Mouse (Mus musculus) T-helper 2 cell (primary cell): ENCODE results near the gene Stxbp5.
"Not testable (repeated sequence)": the region's sequence is repeated elsewhere in the genome, so short reads cannot be mapped to it uniquely, and the experiment has no call there.

ENCODE experiments used
- in situ Hi-C: fragments of 300-600 bp; cut with MboI, MseI; formaldehyde crosslinking; loops from one replicate; pipeline ENCODE4 v1.15.1; 2025; ENCODE audit warnings: high pct_unique_total_duplicates

Stxbp5 gene

DNA sequence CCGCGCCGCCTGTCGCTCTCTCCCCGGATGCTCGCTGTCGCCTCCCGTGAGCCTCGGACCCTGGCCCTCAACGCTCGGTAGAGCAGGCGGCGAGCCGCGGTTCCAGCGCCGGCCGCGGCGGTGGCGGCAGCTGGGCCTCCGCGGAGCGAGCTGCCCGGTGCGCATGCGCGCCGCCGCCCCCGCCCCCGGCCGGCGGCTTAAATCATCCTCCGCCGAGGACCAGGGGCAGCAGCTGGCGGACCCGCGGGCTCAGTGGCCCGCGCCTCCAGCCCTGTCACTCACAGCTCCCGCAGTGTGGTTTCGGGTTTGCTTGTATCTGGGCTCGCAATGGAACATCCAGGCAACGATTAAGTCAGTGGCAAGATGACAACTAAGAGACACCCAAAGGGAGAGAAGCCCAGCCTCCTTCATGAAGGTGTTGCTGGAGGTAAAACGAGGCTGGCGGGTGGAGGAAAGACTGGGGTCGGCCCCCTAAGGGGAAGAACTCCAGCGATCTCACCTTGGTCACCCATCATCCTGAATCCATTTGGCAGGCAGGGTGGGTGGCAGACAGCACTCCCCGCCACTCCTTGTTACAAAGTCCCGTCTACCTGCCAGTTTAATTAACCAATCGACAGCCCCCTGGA lies at the start of gene Stxbp5:
Gene Stxbp5, minus strand, starts transcription at position 9 of the 626 bp plus-strand sequence.
- in situ Hi-C loops, result no loop called here

DNA sequence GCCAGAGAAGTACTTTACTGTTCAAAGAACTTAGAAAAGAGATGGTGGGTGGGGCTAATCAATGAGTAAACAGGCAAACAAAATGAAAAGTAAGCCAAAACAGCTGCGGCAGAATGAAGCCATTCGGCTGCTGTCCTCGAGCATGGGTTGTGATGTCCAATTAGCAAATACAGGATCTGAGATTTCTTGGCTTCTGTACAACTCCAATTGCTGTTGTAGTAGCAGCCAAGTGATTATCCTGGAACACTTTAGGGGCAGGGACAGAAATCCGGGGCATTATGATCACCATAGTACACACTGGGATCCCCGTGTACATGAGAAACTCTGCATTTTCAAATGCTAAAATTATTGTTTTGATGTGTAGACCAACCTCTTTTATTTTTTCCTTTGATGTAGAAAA lies 11.5 kb upstream of the Stxbp5 start:
- in situ Hi-C loops, result no loop called here

DNA sequence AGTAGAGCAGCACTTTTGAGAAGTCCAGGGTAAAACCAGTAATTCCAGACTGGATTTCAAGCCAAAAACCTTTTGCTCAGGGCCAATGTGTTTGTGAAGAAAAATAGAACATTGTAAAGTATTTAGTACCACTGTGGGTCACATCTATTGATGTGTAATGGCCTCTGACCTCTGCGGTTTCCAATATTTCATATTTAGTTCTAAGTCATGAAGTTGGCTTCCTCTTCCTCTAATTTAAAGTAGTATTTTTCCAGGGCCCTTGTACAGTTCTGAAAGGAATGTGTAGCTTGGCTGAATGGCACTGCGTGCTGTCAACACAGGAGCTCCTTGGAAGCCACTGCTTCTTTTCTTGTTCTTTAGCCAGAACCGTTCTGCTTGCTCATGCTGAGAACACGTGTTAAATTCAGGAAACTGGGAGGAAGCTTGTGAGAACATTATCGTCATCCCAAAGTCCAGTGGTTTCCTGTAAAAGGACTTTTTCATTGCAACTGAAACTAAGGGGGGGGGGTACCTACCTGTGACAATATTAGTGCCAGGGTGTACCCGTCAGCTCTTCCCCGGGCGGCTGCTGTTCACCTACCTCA lies 7.1 kb upstream of the Stxbp5 start:
- in situ Hi-C loops, result no loop called here

DNA sequence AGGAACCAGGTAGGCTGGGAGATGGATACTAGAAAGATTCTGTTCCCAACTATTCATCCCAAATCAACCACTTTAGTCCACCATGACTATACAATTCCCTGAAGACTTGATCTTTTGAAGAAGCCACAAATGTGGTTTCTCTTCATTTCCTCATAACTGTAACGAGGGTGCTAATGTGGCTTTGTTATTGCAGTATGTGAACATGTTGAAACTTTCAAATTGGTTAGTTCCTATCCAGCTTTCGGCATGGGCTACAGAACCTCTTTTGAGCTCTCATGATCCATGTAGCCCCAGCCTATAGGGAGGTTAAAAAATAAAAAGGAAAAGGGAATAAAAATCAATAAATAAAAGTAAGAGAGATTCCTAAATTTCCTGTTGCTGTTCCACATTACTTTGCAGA lies 6.6 kb upstream of the Stxbp5 start:
- in situ Hi-C loops, result no loop called here

DNA sequence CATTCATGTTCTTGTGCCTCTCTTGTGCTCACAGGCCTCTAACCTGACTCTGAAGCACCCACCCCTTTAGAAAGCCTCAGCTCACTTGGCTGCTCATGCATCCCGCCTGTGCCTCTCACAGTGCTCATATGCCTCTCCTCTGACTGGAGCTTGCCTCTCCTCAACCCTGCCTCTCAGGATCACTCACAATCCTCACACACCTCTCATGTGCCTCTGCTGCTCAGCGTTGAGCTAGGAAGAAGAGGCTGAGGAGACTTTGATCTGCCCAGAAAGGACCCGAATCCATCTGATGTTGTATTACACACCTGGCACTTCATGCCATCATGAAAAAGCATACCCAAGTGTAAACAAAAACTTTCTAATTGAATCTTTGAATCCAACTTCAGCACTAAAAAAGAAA lies 5.3 kb upstream of the Stxbp5 start:
- in situ Hi-C loops, result no loop called here

DNA sequence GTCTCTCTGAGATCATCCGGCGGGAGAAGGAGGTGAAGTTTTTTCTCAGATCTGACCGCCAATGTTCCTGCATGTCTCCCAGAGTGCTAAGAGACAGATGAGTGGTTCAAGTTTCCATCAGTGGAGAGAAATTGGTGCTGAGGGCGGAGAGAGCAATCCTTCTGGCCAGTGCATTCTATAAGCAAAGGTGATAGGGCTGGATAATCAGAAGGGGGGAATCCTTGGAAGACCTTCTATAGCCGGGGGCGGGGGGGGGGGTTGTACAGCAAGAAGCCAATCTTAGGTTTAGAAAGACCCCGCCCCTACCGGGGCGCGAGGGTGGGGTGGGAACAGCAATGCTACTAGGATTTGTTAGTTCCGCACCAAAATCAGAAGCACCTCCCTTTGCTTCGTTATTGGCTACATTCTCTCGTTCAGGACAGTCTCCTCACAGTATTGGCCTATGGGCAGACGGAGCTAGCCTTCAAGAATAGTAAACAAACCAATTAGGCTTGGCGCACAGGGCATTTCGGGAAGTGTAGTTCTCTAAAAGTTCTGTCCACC lies 889 bp upstream of the Stxbp5 start:
- in situ Hi-C loops, result no loop called here

DNA sequence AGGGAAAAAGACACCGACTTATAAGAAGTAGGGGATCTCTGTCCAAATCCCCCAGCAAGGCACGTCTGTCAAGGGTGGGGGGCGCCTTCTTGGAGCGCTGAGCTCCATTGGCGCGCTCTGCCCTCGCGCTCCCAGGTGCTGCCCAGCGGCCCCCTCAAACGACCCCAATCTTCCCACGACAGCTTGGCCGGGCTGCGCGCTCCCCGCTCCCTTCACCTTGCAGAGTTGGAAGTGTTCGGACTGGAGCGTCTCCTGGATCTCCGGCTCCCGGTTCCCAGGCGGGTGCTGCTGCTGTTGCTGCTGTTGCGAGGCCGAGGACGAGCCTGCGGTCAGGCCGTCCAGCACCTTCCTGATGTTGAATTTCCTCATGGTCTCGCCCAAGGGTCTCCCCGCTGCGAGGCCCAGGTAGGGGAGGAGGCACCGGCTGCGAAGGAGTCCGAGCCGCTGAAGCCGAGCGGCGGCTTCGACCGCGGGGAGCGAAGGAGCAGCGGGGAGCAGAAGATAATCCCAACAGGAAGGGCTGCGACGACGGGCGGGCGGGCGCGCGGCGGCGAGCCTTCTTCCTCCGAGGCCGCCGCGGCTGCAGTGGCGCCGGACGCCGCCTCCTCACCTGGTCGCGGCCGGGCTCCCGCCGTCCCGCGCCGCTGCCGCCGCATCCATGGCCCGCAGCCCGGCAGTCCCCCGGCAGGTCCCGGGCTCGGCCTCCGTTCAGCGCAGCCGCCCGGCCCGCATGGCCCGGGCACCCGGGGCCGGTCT lies 386 bp downstream of the Stxbp5 start:
- in situ Hi-C loops, result no loop called here

DNA sequence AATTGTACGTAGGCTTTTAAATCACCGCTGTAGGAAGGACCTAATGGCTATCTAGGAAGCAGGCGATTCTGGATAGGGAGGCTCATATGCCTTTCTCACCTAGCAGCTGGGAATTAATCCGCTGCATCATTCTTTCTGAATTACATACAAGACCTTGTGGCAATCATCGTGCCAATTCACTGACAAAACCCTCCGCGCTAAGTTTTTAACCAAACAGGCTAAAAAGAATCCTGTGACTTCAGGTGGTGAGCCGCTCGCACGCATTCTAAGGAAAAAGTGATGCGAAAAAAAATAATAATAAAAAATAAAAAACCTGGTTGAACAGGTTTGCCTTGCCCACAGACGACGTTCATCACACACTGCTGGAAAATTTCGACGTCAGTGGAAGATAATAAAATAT lies 1.1 kb downstream of the Stxbp5 start:
- in situ Hi-C loops, result no loop called here

DNA sequence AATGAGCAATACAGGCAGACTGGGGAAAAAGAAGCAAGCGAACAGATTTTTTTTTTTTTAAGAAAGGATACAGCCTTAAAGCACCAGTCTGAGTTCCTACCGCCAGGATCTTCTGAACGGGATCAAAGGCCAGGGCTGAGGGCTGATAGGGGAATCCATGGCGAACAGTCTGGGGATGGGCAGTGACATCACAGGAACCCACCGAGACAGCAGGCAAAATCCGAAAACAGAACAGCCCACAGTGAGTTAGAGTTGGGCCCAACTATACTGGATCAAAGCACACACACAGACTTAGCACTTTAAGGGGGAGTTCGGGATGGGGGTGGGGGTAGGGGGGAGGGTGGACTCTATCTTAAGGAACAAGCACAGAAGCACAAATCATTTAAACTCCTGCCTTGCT lies 1.8 kb downstream of the Stxbp5 start:
- in situ Hi-C loops, result no loop called here

DNA sequence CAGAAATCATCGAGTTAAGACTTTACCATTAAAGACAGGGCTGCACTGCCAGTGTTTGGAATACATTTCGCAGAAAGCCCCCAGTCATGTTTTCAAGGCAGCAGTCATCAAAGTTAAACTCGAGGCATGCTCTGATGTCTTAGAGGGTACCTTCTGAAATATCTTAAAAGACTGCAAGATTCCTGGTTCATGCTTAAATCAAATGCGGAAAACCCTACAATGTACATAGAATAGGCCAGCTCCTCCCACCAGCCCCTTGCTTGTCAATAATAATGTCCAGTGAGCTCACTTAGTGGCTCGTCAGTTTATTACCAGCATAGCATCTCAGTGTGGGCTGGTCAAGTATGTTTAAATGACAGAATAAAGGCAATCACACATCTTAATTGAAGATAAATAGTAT lies 3.0 kb downstream of the Stxbp5 start:
- in situ Hi-C loops, result no loop called here

DNA sequence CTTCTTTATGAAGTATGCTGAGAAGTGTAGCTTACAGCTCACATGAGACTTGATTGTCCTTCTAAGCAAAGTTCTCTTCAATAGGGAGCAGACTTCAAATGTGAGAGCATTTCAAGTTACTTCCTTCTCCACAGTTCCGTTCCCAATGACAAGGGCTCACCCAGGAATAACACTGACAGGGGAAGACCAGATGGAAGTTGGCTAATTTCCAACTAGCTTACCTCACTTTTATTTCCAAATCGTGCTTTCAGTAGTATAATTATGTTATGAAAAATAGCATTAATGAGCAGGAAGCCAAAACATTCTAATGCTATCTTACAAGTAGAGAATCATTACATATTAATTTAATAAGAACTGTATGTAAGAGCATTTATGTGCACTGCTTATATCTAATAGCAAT lies 7.3 kb downstream of the Stxbp5 start:
- in situ Hi-C loops, result no loop called here

DNA sequence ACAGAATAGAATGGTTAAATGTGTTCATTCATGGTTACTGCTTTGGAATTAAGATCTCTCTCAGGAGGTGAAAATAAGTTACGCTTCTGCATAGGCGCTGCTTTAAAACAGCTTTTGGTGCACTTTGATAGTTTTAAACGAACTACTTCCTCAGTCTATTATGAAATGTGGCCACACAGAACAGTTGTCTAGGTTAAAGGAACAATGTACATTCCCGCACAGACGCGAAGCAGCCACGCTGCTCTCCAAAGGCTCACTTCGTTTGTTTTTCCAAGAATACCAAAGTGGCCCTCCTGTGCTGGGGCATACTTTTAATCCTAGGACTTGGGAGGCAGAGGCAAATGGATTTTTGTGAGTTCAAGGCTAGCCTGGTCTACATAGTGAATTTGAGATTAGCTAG lies 11.2 kb downstream of the Stxbp5 start:
- in situ Hi-C loops, result no loop called here

DNA sequence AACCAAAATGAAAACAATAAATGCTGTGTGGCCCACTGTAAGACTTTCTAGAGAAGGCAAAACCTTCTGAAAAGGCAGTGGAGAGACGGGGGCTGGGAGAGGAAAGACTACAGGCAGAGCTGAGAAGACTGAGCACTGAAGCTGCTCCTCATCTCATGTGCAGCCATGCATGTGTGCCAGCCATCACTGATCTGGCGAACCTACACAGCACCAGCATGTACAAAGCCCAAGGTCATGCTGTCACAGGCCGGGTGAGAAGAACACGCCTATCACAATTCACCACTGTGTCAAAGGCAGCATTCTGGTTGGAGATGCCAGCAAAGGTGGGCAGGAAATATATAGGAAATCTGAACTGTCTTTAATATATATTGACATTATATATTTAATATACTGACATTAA lies 12.2 kb downstream of the Stxbp5 start:
- in situ Hi-C loops, result no loop called here

DNA sequence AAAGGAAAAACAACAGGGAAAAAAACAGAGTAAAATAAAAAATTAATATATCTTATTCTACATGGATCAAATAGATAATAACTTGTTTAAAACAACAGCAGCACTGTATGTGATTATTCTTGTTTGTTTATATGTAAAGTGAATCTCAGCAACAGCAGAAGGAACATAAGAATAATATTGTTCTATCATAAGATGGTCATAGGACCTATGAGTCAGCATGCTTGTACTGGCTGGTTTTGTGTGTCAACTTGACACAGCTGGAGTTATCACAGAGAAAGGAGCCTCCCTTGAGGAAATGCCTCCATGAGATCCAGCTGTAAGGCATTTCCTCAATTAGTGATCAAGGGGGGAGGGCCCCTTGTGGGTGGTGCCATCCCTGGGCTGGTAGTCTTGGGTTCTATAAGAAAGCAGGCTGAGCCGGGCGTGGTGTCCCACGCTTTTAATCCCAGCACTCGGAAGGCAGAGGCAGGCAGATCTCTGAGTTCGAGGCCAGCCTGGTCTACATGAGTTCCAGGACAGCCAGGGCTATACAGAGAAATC lies 19.0 kb downstream of the Stxbp5 start:
- in situ Hi-C loops, result not testable (repeated sequence)

DNA sequence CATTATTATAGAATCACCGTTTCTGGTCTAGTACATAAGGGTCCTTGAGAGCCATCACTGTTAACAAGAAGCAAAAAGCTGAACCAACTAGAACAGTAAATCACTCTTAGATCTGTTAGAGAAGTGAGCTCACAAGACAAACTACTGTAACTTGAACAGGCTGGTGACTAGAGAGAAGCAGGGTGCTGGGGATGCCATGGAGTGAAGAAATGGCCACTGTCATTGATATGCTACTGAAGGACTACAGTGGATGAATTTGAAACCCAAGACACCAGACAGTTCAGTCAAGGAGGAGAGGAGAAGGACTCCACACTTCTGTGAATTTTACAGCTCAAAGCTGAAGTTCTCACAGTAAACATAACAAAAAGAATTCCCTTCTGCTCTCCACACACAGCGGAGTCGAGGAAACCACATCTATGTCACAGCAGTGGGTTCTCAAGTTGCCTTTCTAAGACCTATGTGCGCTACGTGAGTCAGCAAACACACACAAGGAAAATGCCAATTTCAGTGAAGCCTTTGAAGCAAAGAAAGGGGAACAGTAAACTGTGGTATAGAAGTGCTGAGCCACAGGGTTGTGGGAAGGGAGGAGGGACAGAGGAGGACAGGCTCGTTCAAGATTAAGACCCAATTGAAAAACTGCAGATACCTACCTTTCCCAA lies 20.7 kb downstream of the Stxbp5 start:
- in situ Hi-C loops, result no loop called here

DNA sequence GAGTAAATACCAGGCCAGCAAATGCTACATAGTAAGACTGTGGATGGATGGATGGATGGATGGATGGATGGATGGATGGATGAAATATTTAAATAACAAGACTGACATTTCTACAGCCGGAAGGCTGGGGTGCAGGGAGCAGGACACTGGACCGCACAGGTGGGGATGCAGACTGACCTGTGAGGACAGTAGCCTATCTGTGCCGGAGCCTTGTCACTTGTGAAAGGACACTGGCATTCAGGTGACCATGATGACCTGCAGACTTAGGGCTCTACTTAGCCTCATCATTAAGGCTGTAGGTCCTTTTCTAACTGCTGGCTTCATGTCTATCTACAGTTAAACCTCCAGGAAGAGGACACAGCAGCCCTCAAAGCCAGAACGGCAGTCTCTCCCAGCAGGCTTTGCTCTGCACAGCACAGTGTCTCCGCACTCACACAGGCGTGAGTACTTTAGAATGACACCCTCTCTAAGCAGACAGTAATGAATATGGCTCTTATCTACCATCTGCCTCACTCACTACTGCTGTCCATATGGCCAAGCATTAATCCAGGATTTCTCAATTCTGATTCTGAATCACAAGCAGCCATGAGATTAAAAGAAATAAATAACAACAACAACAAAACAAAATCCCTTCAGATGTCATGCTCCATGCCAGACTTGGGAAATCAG lies 21.9 kb downstream of the Stxbp5 start:
- in situ Hi-C loops, result no loop called here

DNA sequence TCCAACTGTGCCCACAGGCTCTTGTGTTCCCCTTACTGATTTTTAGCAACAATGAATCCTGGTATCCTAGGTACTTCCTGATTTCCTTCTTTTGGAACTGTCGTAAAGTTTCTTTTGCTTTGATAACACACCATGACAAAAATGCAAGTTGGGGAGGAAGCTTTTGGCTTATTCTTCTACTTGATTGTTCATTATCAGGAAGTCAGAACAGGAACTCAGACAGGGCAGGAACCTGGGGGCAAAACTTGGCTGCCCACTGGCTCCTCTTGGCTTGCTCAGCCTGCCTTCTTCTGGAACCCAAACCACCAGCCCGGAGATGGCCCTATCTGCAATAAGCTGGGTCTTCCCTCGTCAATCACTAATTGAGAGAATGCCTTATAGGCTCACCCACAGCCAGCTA lies 25.0 kb downstream of the Stxbp5 start:
- in situ Hi-C loops, result no loop called here

DNA sequence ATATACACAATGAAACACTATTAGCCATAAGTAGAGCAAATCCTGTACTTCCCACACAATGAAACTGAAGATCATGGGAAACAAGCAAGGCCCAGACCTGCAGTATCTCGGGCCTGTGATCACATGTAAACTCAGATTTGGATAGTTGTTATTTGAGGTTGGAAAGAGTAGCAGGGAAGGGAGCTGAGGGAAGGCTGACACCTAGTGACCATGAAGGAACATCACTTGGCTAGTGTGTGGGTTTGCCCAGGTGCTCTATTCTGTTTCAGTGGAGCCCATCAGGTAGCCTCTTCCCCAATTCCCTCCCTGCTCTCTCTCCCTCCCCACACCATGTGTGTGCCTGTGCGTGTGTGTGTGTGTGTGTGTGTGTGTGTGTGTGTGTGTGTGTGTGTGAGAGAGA lies 28.7 kb downstream of the Stxbp5 start:
- in situ Hi-C loops, result no loop called here

DNA sequence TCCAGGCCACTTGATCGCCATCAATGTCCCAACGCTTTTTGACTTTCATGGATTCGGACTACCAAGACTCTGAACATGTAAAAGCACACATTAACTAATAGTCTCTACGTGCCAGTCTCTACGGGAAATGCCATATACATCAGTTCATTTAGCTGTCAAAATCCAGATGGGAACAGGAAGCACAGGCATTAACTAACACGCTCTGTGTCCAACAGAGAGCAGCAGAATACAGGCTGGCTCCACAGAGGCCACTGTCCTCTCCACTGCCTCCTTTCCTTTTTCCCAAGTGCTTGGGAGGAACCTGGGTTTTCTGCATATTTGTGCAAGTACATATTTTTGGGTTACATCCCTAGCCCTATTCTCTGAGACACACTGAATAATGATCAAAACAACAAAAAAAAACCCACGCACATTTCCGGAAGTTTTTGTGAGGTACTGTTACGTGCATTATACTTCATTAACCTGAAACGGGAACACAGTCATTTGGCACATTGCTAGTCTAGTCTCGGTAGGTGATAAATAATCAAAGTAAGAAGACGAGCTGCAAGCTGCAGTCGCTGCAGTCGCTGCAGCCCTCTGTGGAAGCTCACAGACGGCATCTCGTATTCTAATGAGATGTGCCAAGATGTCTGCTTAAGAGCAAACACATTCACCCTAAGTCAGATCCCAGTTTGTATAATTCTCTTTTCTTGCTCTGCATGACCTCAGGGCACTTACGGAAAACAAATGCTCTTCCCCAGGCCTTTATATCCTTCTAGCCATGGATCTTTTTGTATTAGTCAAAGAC lies 33.9 kb downstream of the Stxbp5 start:
- in situ Hi-C loops, result no loop called here

DNA sequence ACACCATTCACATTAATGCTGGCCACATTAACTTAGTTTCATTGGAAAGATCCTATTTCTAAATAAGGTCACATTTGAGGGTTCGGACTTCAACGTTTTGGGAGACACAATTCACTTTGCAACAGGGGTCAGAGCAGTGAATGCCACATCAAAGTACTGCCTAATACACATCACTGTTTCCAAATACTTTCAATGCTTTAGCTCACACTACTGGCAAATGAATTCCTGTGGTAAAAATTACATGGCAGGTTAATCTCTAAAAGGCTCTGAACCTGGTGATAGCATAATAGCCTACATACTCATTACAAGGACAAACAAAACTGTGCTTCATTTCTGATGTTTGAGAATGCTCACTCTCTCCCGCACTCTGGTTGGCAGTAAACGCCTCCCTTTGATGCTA lies 40.9 kb downstream of the Stxbp5 start:
- in situ Hi-C loops, result no loop called here

DNA sequence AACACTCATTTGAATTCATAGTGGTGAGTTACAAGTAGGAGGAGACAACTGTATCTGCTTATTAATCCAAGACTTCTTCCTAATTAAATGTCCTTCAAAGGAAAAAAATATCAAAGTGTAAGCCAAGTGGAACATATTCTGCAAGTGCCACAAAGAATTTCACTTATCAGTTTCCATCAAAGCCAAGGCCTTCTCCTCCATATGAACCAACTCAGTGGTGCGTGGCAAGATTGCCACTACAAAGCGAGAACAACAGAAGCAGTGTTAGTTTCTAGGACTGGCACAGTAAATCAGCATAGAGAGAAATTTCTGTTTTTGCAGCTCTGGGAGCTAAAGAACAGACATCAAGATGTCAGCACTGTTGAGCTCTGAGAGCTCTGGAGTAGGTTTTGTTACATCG lies 41.4 kb downstream of the Stxbp5 start:
- in situ Hi-C loops, result no loop called here
